Mouse (Mus musculus): ENCODE measurements at regions not wholly inside any gene's neighbourhood (a gene's known extent, or its start where the extent isn't known, plus 50 kb on each side); places are given as distances from the start of the nearest gene placed in this dataset.

DNA sequence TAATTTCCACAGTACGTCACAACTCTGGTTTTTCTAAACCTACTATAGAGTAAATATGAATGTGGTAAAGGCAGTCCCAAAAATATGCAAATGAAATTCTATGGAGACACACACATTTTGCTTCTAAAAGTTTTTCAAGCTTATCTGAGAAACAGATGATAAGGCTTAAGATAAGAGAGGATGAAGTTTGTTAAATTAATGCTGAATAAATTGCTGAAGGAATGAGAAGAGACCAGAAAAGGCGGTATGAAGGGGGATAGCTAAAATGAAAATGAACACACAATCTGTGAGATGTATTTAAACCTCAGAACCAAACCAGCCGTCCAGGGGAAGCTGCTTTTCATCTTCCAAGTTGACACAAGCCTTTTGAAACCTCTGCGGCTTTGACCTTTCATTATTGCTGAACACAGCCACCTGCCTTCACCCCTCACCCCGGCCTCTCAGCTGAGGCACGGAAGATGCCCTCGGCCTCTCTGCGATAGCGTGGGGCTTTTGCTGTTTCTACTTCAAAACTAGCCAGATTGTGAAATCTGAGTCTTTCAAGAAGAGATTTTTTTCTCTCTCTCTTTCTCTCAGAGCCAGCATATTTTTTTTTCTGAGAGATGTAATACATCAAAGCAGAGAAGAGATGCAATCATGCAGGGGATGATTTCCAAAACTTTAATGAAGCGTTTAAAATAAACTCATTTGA lies 328.7 kb upstream of the Rag2 start:
- Histone ChIP-seq H3K27me3 (ENCODE audit: control insufficient read depth, insufficient read depth, low read length) (no peaks in the 10 kb centered on the region), H3K4me3 (ENCODE audit: control insufficient read depth, low read depth, low read length) (no peak overlapping the region), H3K4me1 (ENCODE audit: control insufficient read depth, insufficient read depth, low read length) (no peaks in the 10 kb centered on the region), H3K27ac (ENCODE audit: control insufficient read depth, insufficient read depth, low read depth, low read length) (no peak overlapping the region), H3K36me3 (ENCODE audit: control insufficient read depth, insufficient read depth, low read length) (no peaks in the 10 kb centered on the region)
- TF ChIP-seq POLR2A (IDR thresholded peaks at IDR 0.05; ENCODE audit: control insufficient read depth, low read depth, low read length): no peak
- no peak for TF ChIP-seq CTCF (IDR thresholded peaks at IDR 0.05; ENCODE audit: control insufficient read depth, insufficient read depth, insufficient replicate concordance, low read depth, low read length)

GRCm38 (mm10) chr2:101296369-101296682 lies 328.2 kb upstream of the Rag2 start:
- H3K4me3 ChIP-seq (ENCODE audit: control insufficient read depth, low read depth, low read length): no peak overlapping the region
- no peak for TF ChIP-seq CTCF (IDR thresholded peaks at IDR 0.05; ENCODE audit: control insufficient read depth, insufficient read depth, insufficient replicate concordance, low read depth, low read length)
- no peak for TF ChIP-seq POLR2A (IDR thresholded peaks at IDR 0.05; ENCODE audit: control insufficient read depth, low read depth, low read length)
- no peak overlapping the region for H3K27ac ChIP-seq (ENCODE audit: control insufficient read depth, insufficient read depth, low read depth, low read length)
- no peaks in the 10 kb centered on the region for H3K36me3 ChIP-seq (ENCODE audit: control insufficient read depth, insufficient read depth, low read length)
- no peaks in the 10 kb centered on the region for H3K4me1 ChIP-seq (ENCODE audit: control insufficient read depth, insufficient read depth, low read length)
- H3K27me3 ChIP-seq (ENCODE audit: control insufficient read depth, insufficient read depth, low read length): no peaks in the 10 kb centered on the region

- Histone ChIP-seq H3K4me3 (ENCODE audit: control insufficient read depth, low read depth, low read length) (no peak overlapping the region), H3K27me3 (ENCODE audit: control insufficient read depth, insufficient read depth, low read length) (no peaks in the 10 kb centered on the region), H3K27ac (ENCODE audit: control insufficient read depth, insufficient read depth, low read depth, low read length) (no peak overlapping the region), H3K4me1 (ENCODE audit: control insufficient read depth, insufficient read depth, low read length) (no peaks in the 10 kb centered on the region), H3K36me3 (ENCODE audit: control insufficient read depth, insufficient read depth, low read length) (no peaks in the 10 kb centered on the region)
- TF ChIP-seq CTCF (IDR thresholded peaks at IDR 0.05; ENCODE audit: control insufficient read depth, insufficient read depth, insufficient replicate concordance, low read depth, low read length): no peak
- TF ChIP-seq POLR2A (IDR thresholded peaks at IDR 0.05; ENCODE audit: control insufficient read depth, low read depth, low read length): no peak
These were observed 327.7 kb upstream of the Rag2 start for GRCm38 (mm10) chr2:101296778-101297177.

DNA sequence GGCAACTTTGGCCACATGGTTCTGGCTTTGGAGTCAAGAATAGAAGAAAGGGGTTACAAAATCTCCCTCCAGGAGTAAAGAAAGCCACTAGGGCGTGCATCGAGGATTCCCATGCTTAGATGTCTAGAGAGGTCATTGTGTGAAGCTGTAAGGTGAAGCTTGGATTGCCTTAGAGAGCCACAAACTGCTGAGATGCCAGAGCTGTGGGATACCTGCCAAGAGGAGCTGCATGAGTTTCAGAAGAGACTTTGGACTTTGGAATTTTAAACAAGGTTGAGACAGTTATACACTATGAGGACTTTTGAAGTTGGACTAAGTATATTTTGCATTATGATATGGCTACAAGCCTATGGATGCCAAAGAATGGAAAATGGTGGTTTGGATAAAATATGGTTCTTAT lies 325.4 kb upstream of the Rag2 start:
- no peaks in the 10 kb centered on the region for H3K36me3 ChIP-seq (ENCODE audit: control insufficient read depth, insufficient read depth, low read length)
- H3K4me3 ChIP-seq (ENCODE audit: control insufficient read depth, low read depth, low read length): no peak overlapping the region
- no peak overlapping the region for H3K27ac ChIP-seq (ENCODE audit: control insufficient read depth, insufficient read depth, low read depth, low read length)
- no peaks in the 10 kb centered on the region for H3K27me3 ChIP-seq (ENCODE audit: control insufficient read depth, insufficient read depth, low read length)
- TF ChIP-seq CTCF (IDR thresholded peaks at IDR 0.05; ENCODE audit: control insufficient read depth, insufficient read depth, insufficient replicate concordance, low read depth, low read length): no peak
- no peak for TF ChIP-seq POLR2A (IDR thresholded peaks at IDR 0.05; ENCODE audit: control insufficient read depth, low read depth, low read length)
- no peaks in the 10 kb centered on the region for H3K4me1 ChIP-seq (ENCODE audit: control insufficient read depth, insufficient read depth, low read length)

DNA sequence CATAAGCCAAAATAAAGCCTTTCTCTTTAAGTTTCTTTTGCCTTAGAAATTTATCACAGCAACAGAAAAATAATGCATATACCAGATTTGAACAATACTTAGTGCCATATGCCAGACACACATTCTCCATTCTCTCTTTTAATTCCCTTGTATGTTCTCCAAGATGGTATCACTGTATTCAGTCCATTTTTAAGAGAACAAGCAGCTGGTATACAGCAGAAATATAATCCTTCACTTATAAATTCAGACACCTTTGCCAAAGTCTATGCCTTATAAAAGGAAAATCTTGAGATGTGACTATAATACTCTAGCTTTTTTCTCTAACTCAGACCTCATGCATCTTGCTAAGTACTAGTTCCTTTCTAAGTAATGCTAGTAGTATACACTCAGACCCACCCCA lies 324.4 kb upstream of the Rag2 start:
- no peaks in the 10 kb centered on the region for H3K4me1 ChIP-seq (ENCODE audit: control insufficient read depth, insufficient read depth, low read length)
- no peak for TF ChIP-seq CTCF (IDR thresholded peaks at IDR 0.05; ENCODE audit: control insufficient read depth, insufficient read depth, insufficient replicate concordance, low read depth, low read length)
- no peak for TF ChIP-seq POLR2A (IDR thresholded peaks at IDR 0.05; ENCODE audit: control insufficient read depth, low read depth, low read length)
- H3K27ac ChIP-seq (ENCODE audit: control insufficient read depth, insufficient read depth, low read depth, low read length): no peak overlapping the region
- H3K4me3 ChIP-seq (ENCODE audit: control insufficient read depth, low read depth, low read length): no peak overlapping the region
- no peaks in the 10 kb centered on the region for H3K36me3 ChIP-seq (ENCODE audit: control insufficient read depth, insufficient read depth, low read length)
- H3K27me3 ChIP-seq (ENCODE audit: control insufficient read depth, insufficient read depth, low read length): no peaks in the 10 kb centered on the region

DNA sequence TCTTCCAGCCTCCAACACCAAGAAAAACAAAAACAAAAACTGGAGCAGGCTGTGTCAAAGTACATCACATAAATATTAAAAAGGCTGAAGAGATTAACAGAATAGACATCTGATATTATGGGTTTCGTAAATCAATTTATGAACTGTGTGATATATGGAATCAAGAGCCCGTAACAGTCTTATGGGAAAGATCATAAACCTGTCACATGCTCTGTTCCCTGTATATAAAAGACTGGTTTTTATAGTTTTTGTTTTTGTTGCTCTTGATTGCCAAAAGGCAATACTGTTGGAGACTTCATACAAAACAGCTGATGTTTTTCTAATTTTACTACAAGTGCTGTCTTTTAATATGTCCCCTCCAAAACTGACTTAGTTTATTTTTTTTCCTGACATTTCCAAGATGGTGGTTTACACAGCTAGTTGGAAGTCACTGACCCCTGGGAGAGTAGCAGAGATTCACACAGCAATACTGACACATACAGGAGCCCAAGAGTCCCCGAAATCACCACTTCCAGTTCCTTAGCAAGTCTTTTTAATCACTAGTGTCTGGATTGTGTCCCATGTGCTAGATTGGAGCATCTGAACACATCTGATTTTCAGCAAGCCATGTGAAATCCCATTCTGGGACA lies 303.1 kb upstream of the Rag2 start:
- no peak overlapping the region for H3K4me3 ChIP-seq (ENCODE audit: control insufficient read depth, low read depth, low read length)
- no peaks in the 10 kb centered on the region for H3K36me3 ChIP-seq (ENCODE audit: control insufficient read depth, insufficient read depth, low read length)
- H3K4me1 ChIP-seq (ENCODE audit: control insufficient read depth, insufficient read depth, low read length): no peaks in the 10 kb centered on the region
- H3K27me3 ChIP-seq (ENCODE audit: control insufficient read depth, insufficient read depth, low read length): no peaks in the 10 kb centered on the region
- TF ChIP-seq CTCF (IDR thresholded peaks at IDR 0.05; ENCODE audit: control insufficient read depth, insufficient read depth, insufficient replicate concordance, low read depth, low read length): no peak
- TF ChIP-seq POLR2A (IDR thresholded peaks at IDR 0.05; ENCODE audit: control insufficient read depth, low read depth, low read length): no peak
- H3K27ac ChIP-seq (ENCODE audit: control insufficient read depth, insufficient read depth, low read depth, low read length): no peak overlapping the region

DNA sequence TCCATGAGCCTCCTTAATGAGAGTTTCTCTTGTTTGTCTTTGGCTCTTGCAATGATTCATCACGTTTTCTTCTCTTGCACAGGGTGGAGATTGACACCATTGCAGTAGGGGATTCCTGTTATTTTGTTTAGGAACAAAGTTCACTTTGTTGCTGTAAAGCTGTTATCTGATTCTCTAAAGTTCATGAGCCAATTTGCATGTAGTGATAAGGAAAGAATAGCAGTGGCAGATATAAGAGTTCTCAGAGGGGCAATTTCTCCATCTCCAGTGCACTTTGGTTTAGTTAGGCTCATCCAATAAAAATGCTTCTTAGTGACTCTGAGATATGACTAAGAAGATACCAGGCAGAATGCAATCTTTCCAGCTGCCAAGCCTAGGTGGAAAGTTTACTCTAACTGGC lies 267.8 kb upstream of the Rag2 start:
- Histone ChIP-seq H3K4me3 (ENCODE audit: control insufficient read depth, low read depth, low read length) (no peak overlapping the region), H3K4me1 (ENCODE audit: control insufficient read depth, insufficient read depth, low read length) (no peaks in the 10 kb centered on the region), H3K27ac (ENCODE audit: control insufficient read depth, insufficient read depth, low read depth, low read length) (no peak overlapping the region), H3K36me3 (ENCODE audit: control insufficient read depth, insufficient read depth, low read length) (no peaks in the 10 kb centered on the region), H3K27me3 (ENCODE audit: control insufficient read depth, insufficient read depth, low read length) (no peaks in the 10 kb centered on the region)
- TF ChIP-seq POLR2A (IDR thresholded peaks at IDR 0.05; ENCODE audit: control insufficient read depth, low read depth, low read length): no peak
- TF ChIP-seq CTCF (IDR thresholded peaks at IDR 0.05; ENCODE audit: control insufficient read depth, insufficient read depth, insufficient replicate concordance, low read depth, low read length): no peak

All from testis, adult 2 months (tissue).